Mouse (Mus musculus): Measurements from ENCODE around the gene Ano10. TPM values are rescaled to one million over a fixed set of nuclear protein-coding genes. Genes with fewer than 3 reads are reported as not detected.

Ano10 gene
- total RNA-seq, 2 experiments from 2014 or later, result 61.7 to 95.9 TPM

DNA sequence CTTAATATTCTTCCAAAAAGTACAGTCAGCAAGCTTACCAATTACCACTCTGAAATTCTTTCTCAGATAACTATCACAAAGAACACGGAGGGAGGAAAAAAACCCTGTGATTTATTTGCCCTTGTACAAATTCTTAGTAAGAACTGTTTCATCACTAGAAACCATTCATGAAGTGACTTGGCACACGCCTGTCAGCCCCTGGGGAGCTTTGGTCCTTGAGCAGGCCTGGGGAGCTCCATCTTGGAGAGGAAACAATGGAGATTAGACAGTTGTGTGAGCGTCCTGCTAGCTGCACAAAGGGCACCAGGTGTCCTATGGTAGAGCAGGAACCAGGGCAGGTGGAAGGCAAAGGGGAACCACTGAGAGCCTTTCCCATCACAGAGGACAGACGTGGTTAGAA, 48.8 kb downstream of the Ano10 start:
- DNase-seq, result peak; percentile 42 to 44

GRCm38 (mm10) chr9:122244800-122245165, 49.4 kb downstream of the Ano10 start:
- no peak for DNase-seq

GRCm38 (mm10) chr9:122244080-122244799, 50.0 kb downstream of the Ano10 start:
- DNase-seq, result peak; percentile 71 to 81

DNA sequence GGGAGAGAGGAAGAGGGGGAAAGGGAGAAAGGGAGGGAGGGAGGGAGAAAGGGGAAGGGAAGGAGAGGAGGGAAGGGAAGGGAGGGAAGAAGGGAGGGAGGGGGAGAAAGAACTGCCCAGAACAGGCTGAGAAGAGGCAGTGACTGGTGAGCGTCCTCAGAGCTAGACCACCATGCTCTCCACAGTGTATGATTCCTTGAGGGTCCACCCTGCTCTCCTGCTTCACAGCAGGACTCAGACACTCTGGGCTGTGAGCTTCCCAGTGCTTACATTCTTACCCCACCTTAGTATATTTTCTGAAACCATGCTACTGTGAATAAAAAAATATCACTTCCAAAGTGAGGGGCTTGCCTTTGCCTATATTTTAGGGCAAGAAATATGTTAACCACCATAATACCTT, 50.9 kb downstream of the Ano10 start:
- no peak for DNase-seq

- no peak for DNase-seq
Observed at GRCm38 (mm10) chr9:122242856-122243255, 51.4 kb downstream of the Ano10 start.

DNA sequence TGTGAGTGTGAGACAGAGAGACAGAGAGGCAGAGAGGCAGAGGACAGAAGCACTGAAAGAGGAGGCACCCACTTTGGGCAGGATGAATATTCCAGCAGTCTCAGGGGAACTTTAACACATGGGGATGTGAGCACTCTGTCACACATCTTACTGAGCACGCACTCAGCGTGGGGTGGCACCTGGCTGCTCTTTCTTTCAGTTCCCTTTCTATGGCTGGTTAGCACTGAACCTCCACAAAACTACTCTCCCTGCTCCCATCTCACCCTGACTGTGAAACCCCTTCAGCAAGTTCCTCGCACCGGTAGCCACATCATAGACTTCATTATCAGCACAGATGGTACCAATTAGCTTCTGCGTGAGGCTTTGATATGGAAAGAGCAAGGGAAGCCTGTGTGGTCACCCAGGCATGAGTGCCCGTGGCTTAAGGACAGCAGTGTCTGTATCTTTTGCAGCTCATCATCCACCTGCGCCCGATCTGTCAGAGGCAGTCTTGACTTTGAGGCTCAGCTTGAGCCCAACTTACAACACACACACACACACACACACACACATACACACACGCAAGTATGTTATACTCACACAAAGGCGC, 52.3 kb downstream of the Ano10 start:
- DNase-seq, result no peak

DNA sequence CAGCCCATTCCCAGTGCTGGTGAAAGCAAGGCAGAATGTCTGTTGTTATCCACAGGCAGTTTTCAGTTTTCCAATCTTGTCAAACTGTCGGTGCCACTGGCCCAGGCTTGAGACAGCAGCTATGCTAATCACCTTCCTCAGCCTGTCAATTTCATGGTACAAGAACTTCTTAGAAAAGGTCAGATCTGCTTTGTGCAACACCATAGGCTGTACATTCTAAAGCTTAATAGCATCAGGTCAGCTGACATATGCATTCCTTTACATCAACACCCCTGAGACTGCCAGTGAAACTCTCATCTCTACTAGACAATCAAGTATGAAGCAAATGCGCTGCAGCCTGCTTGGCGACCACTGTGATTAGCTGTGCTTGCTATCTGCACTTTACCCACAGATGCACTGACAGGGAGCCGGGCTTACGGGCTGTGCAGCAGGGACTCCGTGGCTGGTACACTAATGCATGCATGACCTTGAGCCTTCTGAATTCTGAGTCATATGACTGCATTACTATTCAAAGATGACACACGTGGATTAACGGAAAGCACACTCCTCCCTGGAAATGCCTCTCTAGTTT, 53.5 kb downstream of the Ano10 start:
- DNase-seq, result peak in 1 of 2 experiments; percentile 28

DNA sequence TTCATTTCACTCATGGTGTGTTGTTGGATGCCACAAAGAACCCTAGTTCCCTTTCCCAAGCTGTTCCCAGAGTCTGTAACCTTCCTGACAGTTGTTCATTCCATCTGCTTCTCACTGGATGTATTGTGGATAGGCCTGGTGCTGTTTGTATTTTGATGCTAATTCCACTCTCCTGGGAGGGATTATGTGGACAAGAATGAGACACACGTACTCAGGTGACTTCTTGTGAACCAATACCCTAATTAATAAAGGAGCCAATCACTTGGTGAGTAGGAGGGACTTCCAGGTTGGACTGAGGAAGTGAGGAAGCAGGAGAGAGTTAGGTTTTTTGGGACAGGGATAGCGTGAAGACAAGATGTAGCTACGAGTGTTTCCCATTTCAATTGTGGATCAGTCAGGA, 59.5 kb downstream of the Ano10 start:
- no peak for DNase-seq

DNA sequence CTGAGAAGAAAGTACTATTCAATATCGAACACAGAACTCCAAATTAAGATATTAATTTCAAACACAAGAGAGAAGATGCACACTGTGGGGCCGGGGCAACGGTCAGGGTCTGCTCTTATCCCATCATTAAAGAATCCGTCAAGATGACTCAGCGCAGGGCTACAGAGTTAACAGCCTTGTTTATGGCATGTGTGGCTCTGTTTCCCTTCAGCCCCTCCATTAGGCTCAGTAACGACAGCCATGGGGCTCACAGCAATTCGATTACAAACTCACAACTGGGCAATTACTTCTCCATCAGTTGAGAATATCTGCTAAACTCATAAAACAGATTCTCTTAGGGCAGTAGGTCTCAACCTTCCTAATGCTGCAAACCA, 60.3 kb downstream of the Ano10 start:
- no peak for DNase-seq

DNA sequence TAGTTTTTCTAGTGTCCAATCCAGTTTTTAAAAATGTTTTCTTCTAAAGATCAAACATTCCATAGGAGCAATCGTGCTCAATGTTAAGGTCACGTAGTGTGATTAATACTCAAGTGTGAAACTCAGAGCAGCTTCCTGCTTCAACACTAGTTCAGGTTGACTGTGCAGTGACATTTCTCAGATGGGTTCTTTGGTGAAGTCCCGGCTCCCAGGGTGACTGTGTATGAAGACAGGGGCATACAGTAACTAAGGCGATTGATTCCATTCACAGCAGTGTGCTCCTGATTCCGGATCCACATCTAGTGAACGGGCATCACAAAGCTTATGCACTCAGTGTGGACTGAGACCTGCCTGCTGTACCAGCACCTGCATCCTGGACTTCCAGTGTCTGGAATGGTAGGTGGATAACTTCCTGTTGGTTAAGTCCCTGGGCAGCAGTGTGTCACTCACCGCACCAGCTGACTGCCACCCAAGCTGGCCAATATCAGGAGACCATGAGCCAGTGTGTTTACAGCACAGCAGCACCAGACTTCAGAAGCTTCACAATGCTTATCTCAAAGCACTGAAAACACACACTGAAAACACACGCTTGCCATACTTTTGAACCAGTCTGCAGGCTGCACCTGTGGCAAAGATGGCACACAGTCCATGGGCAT, 60.8 kb downstream of the Ano10 start:
- no peak for DNase-seq

DNA sequence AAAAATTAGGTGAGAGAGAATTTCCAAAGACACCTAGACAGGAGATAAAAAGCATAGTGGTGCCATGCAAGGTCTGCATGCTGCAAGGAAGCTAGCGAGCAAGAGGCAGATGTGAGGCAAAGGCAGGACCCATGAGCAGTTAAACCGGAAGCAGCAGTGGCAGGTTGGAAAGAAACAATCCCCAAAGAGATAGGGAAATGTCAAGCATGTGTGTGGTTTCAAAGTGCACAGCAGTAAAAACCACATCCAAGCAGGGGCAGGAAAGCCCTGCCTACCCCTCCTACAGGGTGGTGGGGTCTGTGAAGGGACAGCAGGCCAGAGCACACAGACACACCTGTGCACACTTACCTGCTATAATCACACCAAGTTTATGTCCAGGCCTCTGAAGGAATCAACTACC, 61.3 kb downstream of the Ano10 start:
- no peak for DNase-seq

DNA sequence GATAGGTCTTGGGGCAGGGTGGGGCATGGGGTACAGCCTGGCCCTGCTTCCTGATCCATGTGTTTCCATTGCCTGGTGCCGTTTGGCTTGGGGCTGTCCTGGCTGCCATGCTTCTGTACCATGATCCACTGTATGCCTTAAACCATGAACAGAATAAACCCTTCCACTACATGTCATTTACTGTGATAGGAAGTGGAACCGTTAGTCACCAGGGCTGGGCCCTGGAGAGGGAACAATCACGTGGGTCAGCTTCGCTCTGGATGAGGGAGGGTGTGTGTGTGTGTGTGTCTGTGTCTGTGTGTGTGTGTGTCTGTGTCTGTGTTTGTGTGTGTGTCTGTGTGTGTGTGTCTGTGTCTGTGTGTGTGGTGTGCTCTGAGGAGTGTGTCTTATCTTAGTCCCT, 63.5 kb downstream of the Ano10 start:
- no peak for DNase-seq

DNA sequence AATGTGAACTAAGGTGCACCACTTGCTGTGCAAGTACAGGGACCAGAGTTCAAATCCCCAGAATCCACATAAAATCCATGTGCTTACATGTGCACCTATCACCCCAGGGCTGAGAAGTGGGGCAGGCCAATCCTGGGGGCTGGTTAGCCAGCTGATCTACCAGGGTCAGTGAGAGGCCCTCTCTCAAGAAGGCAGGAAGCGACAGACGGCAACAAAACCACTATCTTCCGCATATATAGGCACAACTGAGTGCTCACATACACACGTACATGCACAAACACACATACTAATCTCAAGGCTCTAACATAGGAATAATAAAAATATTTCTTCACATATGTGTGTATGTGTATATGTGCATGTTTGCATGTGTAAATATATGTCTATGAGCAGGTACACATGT, 67.8 kb downstream of the Ano10 start:
- DNase-seq, result no peak

DNA sequence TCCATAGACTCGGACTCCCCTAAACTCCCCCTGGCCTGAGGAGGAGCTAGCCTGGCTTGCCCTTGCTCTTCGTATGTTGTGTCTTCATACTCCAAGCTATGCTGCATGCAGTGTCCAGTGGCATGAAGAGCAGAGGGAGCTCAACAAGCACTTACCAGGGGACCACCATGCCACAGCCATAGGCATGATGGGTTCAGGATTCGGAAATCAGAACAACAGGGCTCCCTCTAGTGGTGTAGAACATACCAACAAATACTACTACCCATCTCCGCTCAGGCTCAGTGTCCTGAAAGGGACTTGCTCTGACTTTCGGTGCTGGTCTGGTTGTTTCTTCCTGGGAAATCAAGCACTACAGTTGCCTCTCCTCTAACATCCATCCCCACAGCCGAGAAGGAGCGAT, 68.9 kb downstream of the Ano10 start:
- DNase-seq, result peak in 1 of 2 experiments; percentile 33

GRCm38 (mm10) chr9:122223005-122223404, 71.2 kb downstream of the Ano10 start:
- no peak for DNase-seq

- DNase-seq, result peak in 1 of 2 experiments; percentile 24
Observed at GRCm38 (mm10) chr9:122219934-122220333, 74.3 kb downstream of the Ano10 start.

GRCm38 (mm10) chr9:122216945-122217529, 77.2 kb downstream of the Ano10 start:
- no peak for DNase-seq

DNA sequence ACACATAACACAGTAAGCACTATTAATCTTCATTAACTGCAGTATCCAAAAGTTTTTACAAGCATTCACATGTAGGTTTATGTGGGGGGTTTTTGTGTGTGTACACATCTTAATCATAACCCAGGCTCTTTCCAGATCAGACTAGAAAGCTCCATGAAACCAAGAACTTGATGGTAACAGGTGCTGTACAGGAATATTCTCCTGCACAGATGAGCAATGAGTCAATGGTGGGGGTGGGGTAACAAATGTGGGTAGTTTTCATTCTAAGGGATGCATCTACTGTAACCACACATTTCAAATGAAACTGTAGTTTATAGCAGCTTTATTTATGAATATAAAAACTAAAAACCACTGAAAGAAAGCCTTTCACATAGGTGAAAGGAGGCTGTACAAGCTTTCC, 79.1 kb downstream of the Ano10 start:
- DNase-seq, result no peak

DNA sequence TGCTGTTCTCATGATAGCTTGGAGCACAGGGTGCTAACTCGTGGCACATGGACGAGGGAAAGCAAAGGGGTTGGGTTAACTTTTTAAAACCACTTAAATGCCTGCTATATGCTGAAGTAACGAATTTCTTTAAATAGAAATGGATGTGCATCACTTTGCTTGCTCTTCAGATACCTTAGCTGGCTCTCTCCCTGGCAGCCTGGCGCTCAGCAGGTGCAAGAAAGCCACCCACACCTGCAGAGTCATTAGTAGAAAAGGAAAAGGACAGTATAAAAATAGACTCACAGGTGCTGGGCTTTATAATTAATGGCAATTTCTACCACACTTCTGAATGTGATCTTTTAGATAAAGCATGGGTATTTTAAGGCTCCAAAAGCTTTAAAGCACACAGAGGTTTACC, 85.9 kb downstream of the Ano10 start:
- no peak for DNase-seq

DNA sequence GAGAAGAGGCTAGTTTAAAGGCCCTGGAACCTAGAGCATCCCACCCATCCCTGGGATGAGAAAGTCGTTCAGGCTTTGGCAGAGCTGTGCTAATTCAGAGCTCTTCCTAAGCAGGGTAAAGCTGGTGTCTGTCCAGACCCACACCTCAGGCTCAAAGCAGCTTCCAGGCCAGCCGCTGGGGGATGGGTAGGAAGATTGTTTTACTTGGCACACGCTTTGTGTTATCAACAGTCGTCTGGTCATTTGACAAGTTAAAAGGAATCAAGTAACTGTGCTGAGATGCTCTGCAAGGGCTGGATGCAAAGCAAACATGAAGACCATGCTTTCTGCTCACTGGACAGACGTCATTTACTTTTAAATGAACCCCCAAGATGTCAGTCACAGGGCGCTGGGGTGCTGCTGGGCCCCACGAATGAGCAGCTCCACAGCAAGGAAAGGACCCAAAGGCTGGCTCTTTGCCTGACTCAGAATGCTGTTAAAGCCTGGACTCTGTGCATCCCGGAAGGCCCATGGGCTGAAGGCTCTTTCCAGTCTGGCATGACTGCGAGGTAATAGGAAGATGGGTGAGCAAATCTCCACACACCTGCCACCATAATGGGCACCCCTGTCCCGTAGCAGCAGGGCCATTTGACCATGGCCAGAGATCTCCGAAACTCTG, 88.6 kb downstream of the Ano10 start:
- DNase-seq, result peak; percentile 48 to 62

DNA sequence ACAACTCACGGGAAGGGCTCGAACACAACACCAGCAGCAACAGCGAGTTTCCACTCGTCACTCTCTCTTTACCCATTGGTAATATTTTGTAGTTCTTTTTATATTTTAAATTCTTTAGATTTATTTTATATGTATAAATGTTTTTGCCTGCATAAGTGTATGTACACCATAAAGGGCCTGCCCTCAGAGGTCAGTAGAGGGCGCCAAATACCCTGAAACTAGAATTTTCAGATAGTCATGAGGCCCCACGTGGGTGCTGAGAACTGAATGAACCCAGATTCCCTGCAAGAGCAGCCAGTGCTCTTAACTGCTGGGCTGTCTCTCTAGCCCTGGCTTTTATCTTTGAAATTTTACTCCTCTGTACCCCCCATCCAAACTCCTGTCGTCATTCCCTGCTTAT, 89.7 kb downstream of the Ano10 start:
- no peak for DNase-seq

- DNase-seq, result peak; percentile 77 to 87
Observed at GRCm38 (mm10) chr9:122199253-122199652, 95.0 kb downstream of the Ano10 start.
